Mouse (Mus musculus): ENCODE results near the gene Pcp2. TPM values are rescaled to one million over a fixed set of nuclear protein-coding genes. Genes with fewer than 3 reads are reported as not detected.
"Not testable (repeated sequence)": the region's sequence is repeated elsewhere in the genome, so short reads cannot be mapped to it uniquely, and the experiment has no call there.

Gene Pcp2
- polyA plus RNA-seq, 1 experiment = not detected

- no peak overlapping the region for H3K27ac ChIP-seq (ENCODE audit: insufficient read depth, low read length)
- H3K4me1 ChIP-seq (ENCODE audit: control insufficient read depth, insufficient read depth, low read length) = no peaks in the 10 kb centered on the region
- no peak for TF ChIP-seq CTCF (IDR thresholded peaks at IDR 0.05; ENCODE audit: extremely low read depth, insufficient read depth, low read length)
- no peak for TF ChIP-seq POLR2A (IDR thresholded peaks at IDR 0.05; ENCODE audit: extremely low read depth, insufficient read depth, low read length)
- H3K4me3 ChIP-seq (ENCODE audit: insufficient read depth, low read length) = no peak overlapping the region
These were observed 24.9 kb downstream of the Pcp2 start for GRCm38 (mm10) chr8:3600401-3600800.

DNA sequence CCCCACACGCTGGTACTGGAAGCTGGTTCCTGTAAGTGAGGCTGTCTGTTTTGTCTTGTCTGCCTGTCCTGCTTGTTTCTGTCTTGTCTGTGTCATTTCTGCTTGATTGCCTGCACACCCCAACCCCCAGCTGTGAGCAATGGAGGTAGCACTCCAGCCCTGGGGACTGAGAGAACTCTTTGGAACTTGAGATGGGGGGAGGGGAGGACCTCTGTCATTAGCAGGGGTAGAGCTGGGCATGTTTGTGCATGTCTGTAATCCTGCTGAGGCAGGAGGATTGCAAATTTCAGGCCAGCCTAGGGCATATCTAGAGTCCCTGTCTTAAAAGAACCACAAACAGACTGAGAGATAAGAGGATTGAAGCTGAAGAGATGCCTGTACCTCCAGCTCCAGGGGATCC lies 26.1 kb downstream of the Pcp2 start:
- no peak overlapping the region for H3K4me3 ChIP-seq (ENCODE audit: insufficient read depth, low read length)
- H3K4me1 ChIP-seq (ENCODE audit: control insufficient read depth, insufficient read depth, low read length) = no peaks in the 10 kb centered on the region
- no peak for TF ChIP-seq POLR2A (IDR thresholded peaks at IDR 0.05; ENCODE audit: extremely low read depth, insufficient read depth, low read length)
- TF ChIP-seq CTCF (IDR thresholded peaks at IDR 0.05; ENCODE audit: extremely low read depth, insufficient read depth, low read length) = no peak
- H3K27ac ChIP-seq (ENCODE audit: insufficient read depth, low read length) = no peak overlapping the region

DNA sequence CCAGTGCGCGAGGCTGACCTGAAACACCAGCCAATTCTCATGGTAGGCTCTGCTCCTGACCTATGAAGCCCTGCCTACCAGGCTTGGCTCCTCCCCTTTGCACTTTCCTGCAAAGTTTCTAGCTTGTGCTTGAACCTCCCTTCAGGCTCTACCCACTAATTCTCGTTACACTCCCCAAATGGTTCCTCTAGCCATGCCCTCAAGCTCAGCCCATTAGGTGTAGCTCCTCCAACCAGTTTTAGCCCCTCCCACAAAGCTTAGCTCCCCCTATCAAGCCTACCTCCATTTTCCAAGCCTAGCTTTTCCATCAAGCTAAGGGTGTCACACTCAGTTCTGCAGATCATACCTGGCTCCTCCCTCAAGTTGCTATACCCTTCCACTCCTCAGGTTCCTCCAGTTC lies 27.3 kb downstream of the Pcp2 start:
- no peaks in the 10 kb centered on the region for H3K4me1 ChIP-seq (ENCODE audit: control insufficient read depth, insufficient read depth, low read length)
- H3K27ac ChIP-seq (ENCODE audit: insufficient read depth, low read length) = no peak overlapping the region
- TF ChIP-seq CTCF (IDR thresholded peaks at IDR 0.05; ENCODE audit: extremely low read depth, insufficient read depth, low read length) (no peak), POLR2A (IDR thresholded peaks at IDR 0.05; ENCODE audit: extremely low read depth, insufficient read depth, low read length) (no peak)
- no peak overlapping the region for H3K4me3 ChIP-seq (ENCODE audit: insufficient read depth, low read length)

GRCm38 (mm10) chr8:3594466-3594865 lies 30.9 kb downstream of the Pcp2 start:
- H3K27ac ChIP-seq (ENCODE audit: insufficient read depth, low read length) = no peak overlapping the region
- no peaks in the 10 kb centered on the region for H3K4me1 ChIP-seq (ENCODE audit: control insufficient read depth, insufficient read depth, low read length)
- no peak overlapping the region for H3K4me3 ChIP-seq (ENCODE audit: insufficient read depth, low read length)
- TF ChIP-seq POLR2A (IDR thresholded peaks at IDR 0.05; ENCODE audit: extremely low read depth, insufficient read depth, low read length) (no peak), CTCF (IDR thresholded peaks at IDR 0.05; ENCODE audit: extremely low read depth, insufficient read depth, low read length) (no peak)

GRCm38 (mm10) chr8:3593470-3593869 lies 31.9 kb downstream of the Pcp2 start:
- TF ChIP-seq CTCF (IDR thresholded peaks at IDR 0.05; ENCODE audit: extremely low read depth, insufficient read depth, low read length) = no peak
- TF ChIP-seq POLR2A (IDR thresholded peaks at IDR 0.05; ENCODE audit: extremely low read depth, insufficient read depth, low read length) = no peak
- no peaks in the 10 kb centered on the region for H3K4me1 ChIP-seq (ENCODE audit: control insufficient read depth, insufficient read depth, low read length)
- H3K27ac ChIP-seq (ENCODE audit: insufficient read depth, low read length) = no peak overlapping the region
- H3K4me3 ChIP-seq (ENCODE audit: insufficient read depth, low read length) = no peak overlapping the region

- Histone ChIP-seq H3K4me3 (ENCODE audit: insufficient read depth, low read length) (peak overlapping the region; percentile 81), H3K27ac (ENCODE audit: insufficient read depth, low read length) (no peak overlapping the region), H3K4me1 (ENCODE audit: control insufficient read depth, insufficient read depth, low read length) (no peaks in the 10 kb centered on the region)
- TF ChIP-seq CTCF (IDR thresholded peaks at IDR 0.05; ENCODE audit: extremely low read depth, insufficient read depth, low read length) = no peak
- TF ChIP-seq POLR2A (IDR thresholded peaks at IDR 0.05; ENCODE audit: extremely low read depth, insufficient read depth, low read length) = no peak
These were observed 37.1 kb downstream of the Pcp2 start for GRCm38 (mm10) chr8:3588258-3588633.

DNA sequence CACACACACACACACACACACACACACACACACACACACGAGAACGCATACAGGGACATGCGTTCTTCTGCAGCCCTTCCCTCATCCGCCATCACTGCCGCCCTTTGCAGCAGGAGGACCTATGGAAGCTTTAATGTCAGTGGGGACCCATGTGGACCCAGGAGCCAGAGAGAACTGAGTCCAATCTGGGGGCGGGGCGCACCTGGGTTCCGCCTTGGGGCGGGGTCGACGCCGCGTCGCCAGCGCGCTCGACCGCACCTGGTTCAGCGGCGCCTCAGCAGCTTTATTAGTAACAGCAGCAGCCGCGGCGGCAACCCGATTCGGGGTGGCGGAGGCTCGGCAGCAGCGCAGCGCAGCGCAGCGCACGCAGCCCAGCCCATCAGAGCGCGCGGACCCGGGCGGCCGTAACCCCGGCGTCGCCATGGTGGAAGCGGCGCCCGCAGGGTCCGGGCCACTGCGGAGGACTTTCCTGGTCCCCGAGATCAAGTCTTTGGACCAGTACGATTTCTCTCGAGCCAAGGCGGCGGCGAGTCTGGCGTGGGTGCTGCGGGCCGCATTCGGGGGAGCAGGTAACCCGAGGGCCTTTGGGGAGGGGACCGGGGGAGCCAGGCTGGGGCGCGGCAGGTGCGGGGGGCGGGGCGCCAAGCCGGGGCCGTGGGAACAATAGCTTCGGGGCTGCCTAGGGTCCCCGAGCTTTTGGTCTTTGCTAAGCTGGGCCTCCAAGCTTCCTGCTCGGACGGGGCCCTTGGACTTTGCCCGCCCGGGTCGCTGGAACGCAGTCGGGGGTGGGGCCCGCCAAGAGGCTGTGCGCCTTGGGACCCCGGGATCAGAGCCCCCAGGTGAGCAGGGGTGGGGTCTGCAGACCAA lies 37.7 kb downstream of the Pcp2 start:
- H3K4me1 ChIP-seq (ENCODE audit: control insufficient read depth, insufficient read depth, low read length) = no peaks in the 10 kb centered on the region
- H3K4me3 ChIP-seq (ENCODE audit: insufficient read depth, low read length) = peak overlapping the region; percentile 81
- no peak overlapping the region for H3K27ac ChIP-seq (ENCODE audit: insufficient read depth, low read length)
- TF ChIP-seq CTCF (IDR thresholded peaks at IDR 0.05; ENCODE audit: extremely low read depth, insufficient read depth, low read length) = no peak
- TF ChIP-seq POLR2A (IDR thresholded peaks at IDR 0.05; ENCODE audit: extremely low read depth, insufficient read depth, low read length) = peak; percentile 70; the same call in 1 of the 2 replicates

GRCm38 (mm10) chr8:3586993-3587390 lies 38.4 kb downstream of the Pcp2 start, which contains the start of gene Camsap3:
Camsap3 (plus strand) TSS chr8:3587293.
- no peak for TF ChIP-seq CTCF (IDR thresholded peaks at IDR 0.05; ENCODE audit: extremely low read depth, insufficient read depth, low read length)
- no peak for TF ChIP-seq POLR2A (IDR thresholded peaks at IDR 0.05; ENCODE audit: extremely low read depth, insufficient read depth, low read length)
- H3K27ac ChIP-seq (ENCODE audit: insufficient read depth, low read length) = no peak within 1 kb of the TSS
- H3K4me1 ChIP-seq (ENCODE audit: control insufficient read depth, insufficient read depth, low read length) = no peaks in the 10 kb centered on the region
- peak within 1 kb of the TSS; percentile 81 for H3K4me3 ChIP-seq (ENCODE audit: insufficient read depth, low read length)

- no peak overlapping the region for H3K27ac ChIP-seq (ENCODE audit: insufficient read depth, low read length)
- TF ChIP-seq POLR2A (IDR thresholded peaks at IDR 0.05; ENCODE audit: extremely low read depth, insufficient read depth, low read length) = no peak
- TF ChIP-seq CTCF (IDR thresholded peaks at IDR 0.05; ENCODE audit: extremely low read depth, insufficient read depth, low read length) = no peak
These were observed 38.9 kb downstream of the Pcp2 start for GRCm38 (mm10) chr8:3586452-3586851.

DNA sequence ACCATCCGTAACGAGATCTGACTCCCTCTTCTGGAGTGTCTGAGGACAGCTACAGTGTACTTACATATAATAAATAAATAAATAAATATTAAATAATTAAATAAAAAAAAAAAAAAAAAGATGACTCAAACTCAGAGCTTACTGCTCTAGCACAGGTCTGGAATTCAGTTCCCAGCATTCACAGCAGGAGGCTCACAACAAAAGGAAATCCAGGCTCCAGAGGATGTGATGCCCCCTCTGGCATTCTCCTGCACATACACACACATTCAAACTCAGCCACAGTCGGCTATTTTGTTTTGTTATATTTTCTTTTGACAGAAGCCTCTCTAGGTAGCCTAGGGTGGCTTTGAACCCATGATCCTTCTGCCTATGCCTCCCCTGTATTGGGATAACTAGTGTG lies 43.4 kb downstream of the Pcp2 start:
- not testable (repeated sequence) for H3K4me3 ChIP-seq (ENCODE audit: insufficient read depth, low read length); H3K4me1 ChIP-seq (ENCODE audit: control insufficient read depth, insufficient read depth, low read length); H3K27ac ChIP-seq (ENCODE audit: insufficient read depth, low read length)

More at GRCm38 (mm10) chr8:3586452-3586851, 38.9 kb downstream of the Pcp2 start:
- Histone ChIP-seq H3K4me1 (ENCODE audit: control insufficient read depth, insufficient read depth, low read length) (no peaks in the 10 kb centered on the region), H3K4me3 (ENCODE audit: insufficient read depth, low read length) (no peak overlapping the region; the same call in 1 of the 2 replicates)
